Mouse (Mus musculus): ENCODE results near the gene Rps2. TPM values are rescaled to one million over a fixed set of nuclear protein-coding genes. Genes with fewer than 3 reads are reported as not detected.
A peak's percentile ranks its signal among the peaks of the same experiment; 100 is the strongest.
"Not testable (repeated sequence)": the region's sequence is repeated elsewhere in the genome, so short reads cannot be mapped to it uniquely, and the experiment has no call there.

The Rps2 gene
- polyA plus RNA-seq, 1 experiment from 2014 or later, result 1,571 TPM

DNA sequence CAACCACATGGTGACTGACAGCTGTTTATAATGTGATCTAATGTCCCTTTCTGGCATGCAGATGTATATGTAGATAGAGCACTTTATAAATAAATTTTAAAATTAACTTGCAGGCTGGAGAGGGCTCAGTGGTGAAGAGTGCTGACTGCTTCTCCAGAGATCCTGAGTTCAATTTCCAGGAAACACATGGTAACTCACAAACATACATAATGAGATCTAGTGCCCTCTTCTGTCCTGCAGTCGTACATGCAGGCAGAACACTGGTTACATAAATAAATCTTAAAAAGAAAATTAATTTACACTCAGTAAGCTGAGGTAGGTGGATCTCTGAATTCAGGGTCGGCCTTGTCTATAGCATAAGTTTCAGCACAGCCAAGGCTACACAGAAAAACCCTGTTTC, 9.3 kb upstream of the Rps2 start:
- WGBS, result 32% methylated on average over 2 of the region's 2 CpGs
- Histone ChIP-seq H3K27ac (replicated peaks; ENCODE audit: low read depth, low read length) (no peak overlapping the region), H3K9ac (ENCODE audit: low read depth, low read length) (no peak overlapping the region; the same call in 1 of the 2 replicates), H3K4me3 (ENCODE audit: low read depth, low read length) (no peak overlapping the region), H3K9me3 (ENCODE audit: control insufficient read depth, low read length) (no peaks in the 10 kb centered on the region), H3K4me2 (ENCODE audit: low read depth, low read length) (0 out of 2 replicates have a peak overlapping the region, but pooled peaks have one; percentile 71), H3K36me3 (ENCODE audit: control insufficient read depth, insufficient read depth, low read length) (peaks cover 17% of the 10 kb centered on the region), H3K27me3 (replicated peaks; ENCODE audit: control insufficient read depth, insufficient read depth, low read length) (no peaks in the 10 kb centered on the region), H3K4me1 (ENCODE audit: control insufficient read depth, insufficient read depth, low read length) (no peaks in the 10 kb centered on the region; the same call in 1 of the 2 replicates)
- DNase-seq (ENCODE audit: low spot score), result peak; percentile 58
- no peak for ATAC-seq (ENCODE audit: low read depth)

DNA sequence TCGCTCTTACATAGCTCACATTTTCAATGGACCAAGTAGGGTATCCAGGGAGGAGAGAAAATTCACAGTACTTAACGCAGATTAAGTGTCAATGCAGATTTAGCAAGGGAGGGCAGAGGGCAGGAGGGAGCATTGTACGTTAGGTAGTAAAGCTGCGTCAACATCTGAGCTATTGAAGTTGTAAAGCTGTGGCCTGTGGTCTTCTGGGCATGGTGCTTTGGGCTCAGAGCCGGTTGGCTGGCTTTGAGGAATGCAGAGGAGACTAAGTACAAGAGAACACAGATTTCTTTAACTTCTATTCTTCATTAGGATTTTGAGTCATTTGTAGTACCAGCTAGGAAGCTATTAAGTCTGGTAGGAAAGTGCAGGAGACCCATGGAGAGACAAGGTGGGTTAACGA, 2.4 kb upstream of the Rps2 start:
- Histone ChIP-seq H3K4me2 (ENCODE audit: low read depth, low read length) (no peak overlapping the region), H3K4me1 (ENCODE audit: control insufficient read depth, insufficient read depth, low read length) (no peaks in the 10 kb centered on the region; the same call in 1 of the 2 replicates), H3K9ac (ENCODE audit: low read depth, low read length) (no peak overlapping the region), H3K27ac (replicated peaks; ENCODE audit: low read depth, low read length) (no peak overlapping the region), H3K27me3 (replicated peaks; ENCODE audit: control insufficient read depth, insufficient read depth, low read length) (no peaks in the 10 kb centered on the region), H3K4me3 (ENCODE audit: low read depth, low read length) (no peak overlapping the region), H3K9me3 (ENCODE audit: control insufficient read depth, low read length) (no peaks in the 10 kb centered on the region), H3K36me3 (ENCODE audit: control insufficient read depth, insufficient read depth, low read length) (peaks cover 21% of the 10 kb centered on the region; the same call in 1 of the 2 replicates)
- WGBS, result 78% methylated on average over 6 of the region's 6 CpGs
- no peak for DNase-seq (ENCODE audit: low spot score)
- no peak for ATAC-seq (ENCODE audit: low read depth)

DNA sequence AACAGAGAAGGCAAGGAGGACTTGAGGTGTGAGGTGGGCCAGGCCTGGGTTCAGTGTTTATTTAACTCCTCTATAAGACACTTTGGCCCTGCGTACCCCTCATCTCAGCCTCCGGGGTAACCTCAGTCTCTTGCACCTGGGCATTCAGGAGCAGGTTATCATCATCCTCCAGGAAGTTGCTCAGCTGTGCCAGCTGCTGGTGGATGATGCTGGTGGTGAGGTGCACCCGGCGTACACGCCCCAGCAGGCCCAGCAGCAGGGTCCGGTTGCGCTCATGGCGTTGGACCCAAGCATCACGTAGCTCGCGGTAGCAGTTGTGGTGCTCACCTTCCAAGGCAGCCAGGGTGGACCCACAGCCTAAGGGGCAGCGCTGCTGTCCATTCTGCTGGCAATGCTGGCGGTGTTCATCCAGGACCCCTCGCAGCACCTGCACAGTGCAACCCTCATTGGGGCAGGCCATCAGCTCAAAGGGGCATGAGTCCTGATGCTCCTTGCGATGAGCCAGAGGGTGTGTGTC, 1.7 kb upstream of the Rps2 start:
- H3K9me3 ChIP-seq (ENCODE audit: control insufficient read depth, low read length), result no peaks in the 10 kb centered on the region
- H3K4me3 ChIP-seq (ENCODE audit: low read depth, low read length), result no peak overlapping the region
- H3K4me2 ChIP-seq (ENCODE audit: low read depth, low read length), result no peak overlapping the region
- H3K27me3 ChIP-seq (replicated peaks; ENCODE audit: control insufficient read depth, insufficient read depth, low read length), result no peaks in the 10 kb centered on the region
- peaks cover 25% of the 10 kb centered on the region for H3K36me3 ChIP-seq (ENCODE audit: control insufficient read depth, insufficient read depth, low read length)
- no peak overlapping the region for H3K9ac ChIP-seq (ENCODE audit: low read depth, low read length)
- ATAC-seq (ENCODE audit: low read depth) (no peak), DNase-seq (ENCODE audit: low spot score) (no peak)
- 96% methylated on average over 15 of the region's 15 CpGs for WGBS
- H3K4me1 ChIP-seq (ENCODE audit: control insufficient read depth, insufficient read depth, low read length), result peaks cover under 1% of the 10 kb centered on the region; the same call in 1 of the 2 replicates
- no peak overlapping the region for H3K27ac ChIP-seq (replicated peaks; ENCODE audit: low read depth, low read length)

DNA sequence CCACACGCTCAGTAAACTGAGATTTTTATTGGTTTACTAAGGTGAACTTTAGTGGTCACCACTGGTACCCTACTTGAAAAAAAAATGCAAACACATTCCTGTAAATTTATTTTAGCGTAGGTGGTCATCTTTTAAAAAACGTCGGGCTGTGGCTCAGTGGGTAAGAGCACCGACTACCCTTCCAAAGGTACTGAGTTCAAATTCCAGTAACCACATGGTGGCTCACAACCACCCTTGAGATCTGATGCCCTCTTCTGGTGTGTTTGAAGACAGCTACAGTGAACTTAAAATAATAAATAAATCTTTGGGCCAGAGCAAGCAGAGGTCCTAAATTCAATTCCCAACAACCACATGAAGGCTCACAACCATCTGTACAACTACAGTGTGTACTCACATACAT, 1.0 kb downstream of the Rps2 start:
- H3K4me2 ChIP-seq (ENCODE audit: low read depth, low read length), result peak overlapping the region; percentile 59
- not testable (repeated sequence) for H3K27ac ChIP-seq (replicated peaks; ENCODE audit: low read depth, low read length); DNase-seq (ENCODE audit: low spot score); ATAC-seq (ENCODE audit: low read depth); H3K27me3 ChIP-seq (replicated peaks; ENCODE audit: control insufficient read depth, insufficient read depth, low read length); H3K9me3 ChIP-seq (ENCODE audit: control insufficient read depth, low read length)
- H3K36me3 ChIP-seq (ENCODE audit: control insufficient read depth, insufficient read depth, low read length), result peaks cover 40% of the 10 kb centered on the region
- peak overlapping the region; percentile 96 for H3K9ac ChIP-seq (ENCODE audit: low read depth, low read length)
- peak overlapping the region; percentile 91 for H3K4me3 ChIP-seq (ENCODE audit: low read depth, low read length)
- peaks cover 15% of the 10 kb centered on the region for H3K4me1 ChIP-seq (ENCODE audit: control insufficient read depth, insufficient read depth, low read length)
- WGBS, result 64% methylated on average over 5 of the region's 5 CpGs

DNA sequence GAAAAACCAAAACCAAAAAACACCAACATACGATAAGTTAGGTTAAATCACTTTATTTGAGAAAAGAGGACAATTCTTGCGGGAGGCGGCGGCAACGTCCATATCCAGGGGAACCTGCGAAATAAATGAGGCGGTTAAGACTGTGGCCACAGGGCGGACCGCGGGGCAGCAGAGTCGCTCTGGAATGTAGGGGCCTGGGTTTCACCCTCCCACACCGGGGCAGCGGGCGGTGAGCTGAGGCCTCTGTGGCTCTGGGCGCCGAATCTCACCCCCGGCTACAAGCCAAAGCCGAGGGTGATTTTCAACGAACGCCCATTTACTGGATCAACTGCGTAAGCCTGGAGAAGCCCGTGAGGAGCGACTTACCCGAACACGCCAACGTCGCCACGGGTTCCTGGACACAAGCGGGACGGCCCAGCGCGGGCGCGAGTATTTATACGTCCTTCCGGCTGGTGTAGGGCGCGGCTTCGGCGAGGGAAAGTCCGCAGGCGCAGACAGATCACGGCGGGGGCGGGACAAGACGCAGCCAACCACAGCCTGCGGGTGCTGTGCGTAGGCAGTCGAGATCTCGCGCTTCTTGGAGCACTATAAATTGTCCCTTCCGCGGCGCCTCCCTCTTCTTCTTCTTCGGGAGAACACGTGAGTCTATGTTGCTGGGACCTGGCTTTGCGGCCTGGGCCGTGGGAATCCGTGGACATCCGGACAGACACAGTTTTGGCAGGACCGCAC, 1.7 kb downstream of the Rps2 start:
- peak overlapping the region; percentile 81 for H3K4me2 ChIP-seq (ENCODE audit: low read depth, low read length)
- H3K36me3 ChIP-seq (ENCODE audit: control insufficient read depth, insufficient read depth, low read length), result peaks cover 40% of the 10 kb centered on the region
- WGBS, result under 1% methylated on average over 49 of the region's 61 CpGs
- no peaks in the 10 kb centered on the region for H3K27me3 ChIP-seq (replicated peaks; ENCODE audit: control insufficient read depth, insufficient read depth, low read length)
- peak overlapping the region; percentile 87 for H3K27ac ChIP-seq (replicated peaks; ENCODE audit: low read depth, low read length)
- H3K9ac ChIP-seq (ENCODE audit: low read depth, low read length), result peak overlapping the region; percentile 96
- peak; percentile 99 for ATAC-seq (ENCODE audit: low read depth)
- peak; percentile 99 for DNase-seq (ENCODE audit: low spot score)
- H3K4me1 ChIP-seq (ENCODE audit: control insufficient read depth, insufficient read depth, low read length), result peaks cover 15% of the 10 kb centered on the region
- H3K4me3 ChIP-seq (ENCODE audit: low read depth, low read length), result peak overlapping the region; percentile 91
- no peaks in the 10 kb centered on the region for H3K9me3 ChIP-seq (ENCODE audit: control insufficient read depth, low read length)

DNA sequence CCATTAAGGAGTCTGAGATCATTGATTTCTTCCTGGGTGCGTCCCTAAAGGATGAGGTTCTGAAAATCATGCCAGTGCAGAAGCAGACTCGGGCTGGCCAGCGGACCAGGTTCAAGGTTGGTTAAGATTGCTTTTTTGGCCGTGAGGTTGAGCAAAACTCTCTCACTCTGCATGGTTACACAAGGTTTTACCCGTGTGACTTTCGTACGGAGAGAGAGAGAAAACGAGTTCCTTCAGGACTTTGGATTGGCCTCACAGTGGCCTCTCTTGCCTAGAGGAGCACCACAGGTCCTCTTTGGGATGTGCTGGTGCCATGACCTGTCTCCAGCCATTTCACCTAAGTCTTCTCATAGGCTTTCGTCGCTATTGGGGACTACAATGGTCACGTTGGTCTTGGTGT, 2.7 kb downstream of the Rps2 start:
- DNase-seq (ENCODE audit: low spot score); ATAC-seq (ENCODE audit: low read depth); H3K9me3 ChIP-seq (ENCODE audit: control insufficient read depth, low read length); H3K27me3 ChIP-seq (replicated peaks; ENCODE audit: control insufficient read depth, insufficient read depth, low read length): not testable (repeated sequence)
- under 1% methylated on average over 10 of the region's 11 CpGs for WGBS
- H3K36me3 ChIP-seq (ENCODE audit: control insufficient read depth, insufficient read depth, low read length), result peaks cover 37% of the 10 kb centered on the region
- peaks cover 15% of the 10 kb centered on the region for H3K4me1 ChIP-seq (ENCODE audit: control insufficient read depth, insufficient read depth, low read length)
- peak overlapping the region; percentile 96 for H3K9ac ChIP-seq (ENCODE audit: low read depth, low read length)
- H3K27ac ChIP-seq (replicated peaks; ENCODE audit: low read depth, low read length), result peak overlapping the region; percentile 87; the same call in 1 of the 2 replicates
- H3K4me3 ChIP-seq (ENCODE audit: low read depth, low read length), result peak overlapping the region; percentile 91
- peak overlapping the region; percentile 81 for H3K4me2 ChIP-seq (ENCODE audit: low read depth, low read length)

DNA sequence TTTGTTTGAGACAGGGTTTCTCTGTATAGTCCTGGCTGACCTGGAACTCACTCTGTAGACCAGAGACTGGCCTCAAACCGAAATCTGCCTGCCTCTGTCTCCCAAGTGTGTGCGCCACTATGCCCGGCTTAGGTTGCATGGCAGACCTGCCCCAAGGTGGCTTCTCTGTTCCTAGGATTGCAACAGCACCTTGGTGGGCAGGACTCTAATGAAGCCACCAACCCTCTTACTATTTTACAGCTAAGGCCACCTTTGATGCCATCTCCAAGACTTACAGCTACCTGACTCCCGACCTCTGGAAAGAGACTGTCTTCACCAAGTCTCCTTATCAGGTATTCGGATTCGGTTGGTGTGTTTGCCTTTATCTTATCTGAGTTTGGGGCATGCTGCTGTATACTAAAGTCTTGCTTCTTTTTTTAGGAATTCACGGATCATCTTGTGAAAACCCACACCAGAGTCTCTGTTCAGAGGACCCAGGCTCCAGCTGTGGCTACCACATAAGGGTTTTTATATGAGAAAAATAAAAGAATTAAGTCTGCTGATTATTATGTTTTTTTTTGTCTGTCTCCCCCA, 3.6 kb downstream of the Rps2 start:
- H3K9ac ChIP-seq (ENCODE audit: low read depth, low read length), result peak overlapping the region; percentile 57
- DNase-seq (ENCODE audit: low spot score); ATAC-seq (ENCODE audit: low read depth); H3K27me3 ChIP-seq (replicated peaks; ENCODE audit: control insufficient read depth, insufficient read depth, low read length); H3K9me3 ChIP-seq (ENCODE audit: control insufficient read depth, low read length): not testable (repeated sequence)
- peak overlapping the region; percentile 91 for H3K4me3 ChIP-seq (ENCODE audit: low read depth, low read length)
- WGBS, result 56% methylated on average over 7 of the region's 7 CpGs
- H3K4me2 ChIP-seq (ENCODE audit: low read depth, low read length), result peak overlapping the region; percentile 81
- peaks cover 15% of the 10 kb centered on the region for H3K4me1 ChIP-seq (ENCODE audit: control insufficient read depth, insufficient read depth, low read length)
- H3K36me3 ChIP-seq (ENCODE audit: control insufficient read depth, insufficient read depth, low read length), result peaks cover 30% of the 10 kb centered on the region
- H3K27ac ChIP-seq (replicated peaks; ENCODE audit: low read depth, low read length), result peak overlapping the region; percentile 15; the same call in 1 of the 2 replicates

DNA sequence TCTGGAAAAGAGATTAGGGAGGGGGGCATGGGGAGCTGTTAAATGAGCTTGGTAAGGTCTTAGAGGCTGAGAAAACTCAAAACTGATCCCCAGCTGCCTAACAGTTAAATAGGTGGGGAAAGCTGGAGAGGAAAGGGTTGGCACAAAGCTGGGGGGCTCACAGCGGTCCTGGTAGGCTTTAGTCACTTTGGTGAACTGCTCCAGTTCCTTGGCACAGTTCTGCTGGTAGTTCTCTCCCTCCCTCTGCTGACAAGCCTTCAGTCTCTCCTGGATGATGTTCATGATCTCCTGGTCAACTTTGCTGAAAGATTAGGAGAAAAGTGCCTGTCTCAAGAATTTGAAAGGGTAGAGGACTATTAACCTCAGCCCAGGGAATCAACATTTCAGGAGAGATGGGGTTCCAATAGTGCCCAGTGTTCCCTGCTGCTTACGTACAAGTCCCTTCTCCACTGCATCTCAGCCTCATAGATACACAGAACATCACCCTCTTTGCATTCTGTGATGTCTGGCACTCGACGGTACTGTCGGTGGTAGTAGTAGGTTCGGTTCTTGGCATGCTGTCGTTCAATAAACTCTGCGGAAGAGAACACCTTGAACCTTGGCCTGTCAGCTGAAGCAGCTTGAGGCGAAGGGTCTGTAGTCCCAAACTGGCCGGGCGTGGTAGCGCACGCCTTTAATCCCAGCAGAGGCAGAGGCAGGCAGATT, 4.5 kb downstream of the Rps2 start:
- WGBS, result 28% methylated on average over 13 of the region's 13 CpGs
- H3K27me3 ChIP-seq (replicated peaks; ENCODE audit: control insufficient read depth, insufficient read depth, low read length), result no peaks in the 10 kb centered on the region
- H3K36me3 ChIP-seq (ENCODE audit: control insufficient read depth, insufficient read depth, low read length), result peaks cover 26% of the 10 kb centered on the region
- H3K4me1 ChIP-seq (ENCODE audit: control insufficient read depth, insufficient read depth, low read length), result peaks cover 15% of the 10 kb centered on the region
- no peak overlapping the region for H3K27ac ChIP-seq (replicated peaks; ENCODE audit: low read depth, low read length)
- H3K9me3 ChIP-seq (ENCODE audit: control insufficient read depth, low read length), result no peaks in the 10 kb centered on the region
- H3K4me2 ChIP-seq (ENCODE audit: low read depth, low read length), result peak overlapping the region; percentile 75
- DNase-seq (ENCODE audit: low spot score) (no peak), ATAC-seq (ENCODE audit: low read depth) (no peak)
- peak overlapping the region; percentile 14 for H3K9ac ChIP-seq (ENCODE audit: low read depth, low read length)
- H3K4me3 ChIP-seq (ENCODE audit: low read depth, low read length), result peak overlapping the region; percentile 70; the same call in 1 of the 2 replicates
